Mouse (Mus musculus) regulatory T cell (primary cell): ENCODE data around the gene Actr3b.
"Not testable (repeated sequence)": the region's sequence is repeated elsewhere in the genome, so short reads cannot be mapped to it uniquely, and the experiment has no call there.

Source experiments
- in situ Hi-C: fragments of 300-600 bp; cut with MboI, MseI; formaldehyde crosslinking; loops from one replicate; pipeline ENCODE4 v1.15.1; 2025; ENCODE audit warnings: high pct_unique_total_duplicates

Actr3b gene

DNA sequence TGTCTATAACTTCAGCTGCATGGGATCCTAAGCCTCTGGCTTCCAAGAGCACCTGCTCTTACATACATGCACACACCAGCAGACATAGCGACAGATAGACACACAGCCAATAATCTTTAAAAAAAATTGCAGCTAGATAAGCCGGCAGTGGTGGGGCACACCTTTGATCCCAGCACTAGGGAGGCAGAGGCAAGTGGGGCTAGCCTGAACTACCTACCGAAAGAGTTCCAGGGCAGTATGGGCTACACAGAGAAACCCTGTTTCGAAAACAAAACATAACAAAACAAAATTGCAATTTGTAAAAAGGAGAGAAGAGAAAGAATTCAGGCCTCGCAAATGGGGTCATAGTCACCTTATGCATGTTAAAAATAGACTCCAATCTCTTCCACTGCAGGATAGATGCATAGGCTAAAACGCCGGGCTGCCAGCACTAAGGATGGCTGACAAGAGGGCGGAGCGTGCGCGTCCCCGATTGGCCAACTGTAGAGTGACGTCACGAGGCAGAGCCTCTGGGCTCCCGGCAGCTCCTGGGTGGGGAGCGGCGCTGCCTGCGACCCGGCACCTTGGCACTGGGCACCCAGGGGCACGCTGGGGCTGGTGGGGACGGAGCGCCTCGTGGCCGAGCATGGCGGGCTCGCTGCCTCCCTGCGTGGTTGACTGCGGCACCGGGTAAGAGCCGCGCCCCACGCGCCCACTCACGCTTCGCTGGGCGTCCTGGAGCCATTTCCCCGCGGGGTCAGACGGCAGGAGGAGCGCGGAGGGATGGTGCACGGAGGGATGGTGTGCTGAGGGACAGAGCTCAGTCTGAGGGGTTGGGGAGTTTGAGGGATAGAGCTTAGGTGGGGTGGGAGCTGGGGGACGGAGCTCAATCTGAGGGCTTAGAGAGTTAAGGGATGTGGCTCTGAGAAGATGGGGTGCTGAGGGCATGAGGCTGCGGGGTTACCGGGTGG, at the start of gene Actr3b:
TSS of gene Actr3b (plus strand) at position 538 of the 950 bp plus-strand sequence.
- in situ Hi-C loops, result no loop called here

DNA sequence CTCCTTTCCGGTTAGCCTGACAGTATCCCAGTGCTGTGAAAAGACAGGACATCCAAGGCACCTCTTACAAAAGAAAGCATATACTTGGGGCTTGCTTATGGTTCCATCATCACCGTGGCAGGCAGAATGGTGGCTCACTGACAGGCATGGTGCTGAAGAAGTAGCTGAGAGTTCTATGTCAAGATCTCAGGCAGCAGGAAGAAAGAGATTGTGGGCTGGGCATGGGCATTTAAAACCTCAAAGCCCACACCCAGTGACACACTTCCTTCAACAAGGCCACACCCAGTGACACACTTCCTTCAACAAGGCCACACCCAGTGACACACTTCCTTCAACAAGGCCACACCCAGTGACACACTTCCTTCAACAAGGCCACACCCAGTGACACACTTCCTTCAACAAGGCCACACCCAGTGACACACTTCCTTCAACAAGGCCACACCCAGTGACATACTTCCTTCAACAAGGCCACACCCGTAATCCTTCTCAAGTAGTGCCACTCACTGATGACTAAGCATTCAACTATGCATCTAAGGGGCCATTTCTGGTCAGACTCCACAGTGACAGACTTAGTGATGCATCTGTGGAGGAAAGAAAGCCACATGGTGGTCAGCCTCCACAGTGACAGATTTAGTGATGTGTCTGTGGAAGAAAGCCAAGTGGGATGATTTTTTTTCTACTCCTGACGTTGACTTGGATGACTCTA, 46.6 kb upstream of the Actr3b start:
- in situ Hi-C loops, result not testable (repeated sequence)

DNA sequence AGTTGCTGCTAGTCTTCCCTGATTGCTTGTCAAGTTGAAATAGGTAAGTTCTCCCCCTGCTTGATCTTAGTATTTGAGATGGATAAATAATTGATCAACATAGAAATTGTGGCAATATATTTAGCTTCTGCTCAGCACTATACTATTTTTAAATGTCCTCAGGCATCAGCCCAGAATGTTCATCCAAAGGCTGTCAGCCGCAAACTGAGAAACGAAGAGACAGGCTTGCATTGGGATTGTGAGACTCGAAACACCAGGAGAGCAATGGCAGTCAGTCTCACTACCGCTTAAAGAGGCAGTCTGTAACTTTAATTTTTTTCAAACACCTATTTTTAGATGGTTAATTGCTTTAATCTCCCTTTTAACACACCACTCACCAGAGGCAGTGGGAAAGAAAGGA, 40.4 kb upstream of the Actr3b start:
- in situ Hi-C loops, result no loop called here

DNA sequence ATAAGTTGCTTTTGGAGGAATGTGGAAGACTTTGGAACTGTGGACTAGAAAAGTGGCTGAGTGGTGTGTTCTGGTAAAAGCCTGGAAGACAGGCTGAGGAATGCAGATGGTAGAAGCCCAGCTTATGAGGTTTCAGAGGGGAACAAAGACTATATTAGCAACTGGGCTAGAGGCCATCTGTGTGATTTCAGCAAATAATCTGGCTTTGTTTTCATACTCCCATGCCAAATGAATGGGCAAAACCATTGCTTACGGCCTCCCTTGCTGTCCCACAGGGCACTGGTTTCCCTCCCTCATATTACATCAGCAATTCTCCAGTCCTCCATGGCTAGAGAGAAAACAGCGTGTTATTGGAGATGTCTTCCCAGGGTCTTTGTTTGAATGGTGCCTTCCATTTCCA, 36.8 kb upstream of the Actr3b start:
- in situ Hi-C loops, result no loop called here

DNA sequence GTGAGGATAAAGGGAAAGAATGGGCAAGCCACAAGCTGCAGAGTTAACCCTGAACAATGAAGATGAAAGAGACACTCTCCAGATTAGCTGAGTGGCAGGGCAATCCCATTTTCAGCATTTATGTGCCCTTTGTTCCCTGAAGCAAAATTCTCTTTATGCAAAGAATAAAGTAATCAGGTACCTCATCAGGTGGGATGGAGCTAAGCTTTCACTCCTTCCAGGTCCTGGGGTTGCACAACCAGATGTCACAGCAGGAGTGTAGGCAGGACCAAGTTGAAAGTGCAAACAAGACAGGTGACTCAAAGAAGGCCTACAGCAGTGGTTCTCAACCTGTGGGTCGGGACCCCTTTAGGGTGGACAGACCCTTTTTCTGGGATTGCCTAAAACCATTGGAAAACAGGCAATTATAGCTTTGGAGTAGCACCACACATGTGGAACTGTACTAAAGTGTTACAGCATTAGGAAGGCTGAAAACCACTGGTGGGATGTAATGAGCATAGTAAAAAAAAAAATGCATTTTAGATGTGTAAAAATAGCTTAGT, 35.6 kb upstream of the Actr3b start:
- in situ Hi-C loops, result no loop called here

DNA sequence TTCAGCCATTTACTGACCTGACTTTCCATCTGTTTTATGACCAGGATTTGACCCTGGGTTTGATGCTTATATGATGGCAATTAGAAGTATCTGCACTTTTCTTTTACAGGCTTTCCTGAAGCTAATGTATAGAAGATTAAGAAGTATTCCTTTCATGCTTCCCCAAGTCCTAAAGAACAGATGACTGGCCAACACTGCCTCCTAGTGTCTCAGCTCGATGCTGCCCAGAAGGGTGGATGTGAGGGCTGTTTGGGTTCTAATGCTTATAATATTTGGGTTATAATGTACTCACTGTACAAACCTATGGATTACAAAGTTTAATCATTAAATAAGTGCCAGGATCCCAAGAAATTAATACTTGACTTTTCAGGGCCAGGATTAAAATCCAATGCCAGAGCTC, 25.5 kb upstream of the Actr3b start:
- in situ Hi-C loops, result no loop called here

DNA sequence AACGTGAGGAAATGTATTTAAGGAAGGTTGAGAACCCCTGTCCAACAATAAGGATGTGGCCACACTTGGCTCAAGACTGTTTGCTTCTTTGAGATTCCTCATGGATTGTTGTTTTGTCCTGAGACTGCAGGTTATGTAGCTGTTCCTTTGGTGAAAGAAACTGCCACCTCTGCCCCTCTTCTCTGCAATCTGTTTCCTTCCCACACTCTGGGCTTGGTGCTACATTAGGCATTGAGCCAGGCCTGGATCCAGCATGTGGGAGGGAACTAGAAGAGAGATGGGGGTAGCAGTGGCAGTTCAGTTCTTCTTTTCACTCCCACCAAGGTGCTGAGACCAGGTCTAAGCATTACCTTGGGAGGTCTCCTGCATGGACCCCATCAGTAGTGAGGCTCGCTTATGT, 23.9 kb upstream of the Actr3b start:
- in situ Hi-C loops, result no loop called here

DNA sequence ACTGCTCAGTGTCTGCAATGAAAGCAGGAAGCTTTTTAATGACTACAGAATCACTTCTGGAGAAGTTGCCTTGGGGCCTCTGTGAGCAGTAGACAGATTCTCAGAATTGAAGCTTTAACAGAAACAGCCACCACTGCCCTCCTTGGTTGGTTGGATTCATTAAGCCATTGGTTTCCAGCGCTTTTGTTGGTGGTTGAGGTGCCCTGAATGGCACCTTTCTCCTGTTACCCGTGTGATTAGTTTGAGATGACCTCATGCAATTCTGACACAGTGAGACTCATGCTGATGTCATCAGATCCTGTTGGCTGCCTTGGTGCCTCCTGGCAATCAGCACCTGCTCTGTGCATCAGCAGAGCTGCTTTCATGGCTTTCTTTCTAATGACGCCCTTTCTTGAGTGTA, 21.3 kb upstream of the Actr3b start:
- in situ Hi-C loops, result no loop called here

DNA sequence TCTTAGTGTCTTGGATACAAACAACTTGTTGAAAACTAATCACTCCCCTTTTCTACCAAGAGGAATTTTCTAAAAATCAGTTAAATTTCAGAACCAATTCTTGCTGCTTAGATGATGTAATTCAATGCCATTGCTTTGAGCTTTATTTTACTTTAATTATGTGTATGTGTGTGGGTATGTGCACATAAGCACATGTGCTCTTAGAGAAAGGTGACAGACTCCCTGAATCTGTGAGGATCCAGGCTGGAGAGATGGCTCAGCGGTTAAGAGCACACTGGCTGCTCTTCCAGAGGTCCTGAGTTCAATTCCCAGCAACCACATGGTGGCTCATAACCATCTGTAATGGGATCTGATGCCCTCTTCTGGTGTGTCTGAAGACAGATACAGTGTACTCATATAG, 20.9 kb upstream of the Actr3b start:
- in situ Hi-C loops, result not testable (repeated sequence)

DNA sequence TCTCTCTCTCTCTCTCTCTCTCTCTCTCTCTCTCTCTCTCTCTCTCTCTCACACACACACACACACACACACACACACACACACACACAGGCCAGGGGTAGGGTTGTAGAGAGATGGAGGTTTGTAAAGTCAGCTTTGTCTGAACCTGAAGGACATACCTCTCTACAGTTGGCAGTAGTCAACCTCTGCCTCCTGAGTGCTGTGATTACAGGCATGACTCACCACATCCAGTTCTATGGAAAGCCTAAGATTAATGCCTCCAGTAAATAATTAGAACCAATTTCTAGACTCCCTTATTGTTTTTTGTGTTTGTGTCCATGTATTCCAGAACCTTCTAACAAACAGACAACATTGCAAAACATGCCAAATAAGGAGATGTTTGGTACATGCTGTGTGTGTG, 11.9 kb upstream of the Actr3b start:
- in situ Hi-C loops, result loop anchor here (10.0 kb wide), 1 partner anchor 723 kb away; no protein-coding TSS in a partner anchor

DNA sequence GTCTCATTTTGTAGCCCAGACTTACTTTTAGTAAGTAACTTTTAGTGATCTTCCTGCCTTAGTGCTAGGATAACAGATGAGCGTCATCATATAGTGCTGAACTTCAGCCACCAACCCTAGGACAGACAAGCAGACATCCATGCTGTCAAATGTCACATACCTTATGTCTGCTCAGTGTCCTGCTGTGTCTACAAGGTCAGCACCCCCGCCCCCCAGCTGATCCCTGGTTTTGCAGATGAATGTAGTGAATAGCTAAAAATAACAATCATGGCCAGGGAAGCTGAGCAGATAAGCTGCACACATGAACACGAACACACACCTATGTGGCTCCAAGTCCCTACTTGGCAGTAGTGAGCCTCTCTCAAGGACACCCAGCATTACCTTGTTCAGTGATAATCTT, 11.2 kb upstream of the Actr3b start:
- in situ Hi-C loops, result loop anchor here (10.0 kb wide), 1 partner anchor 724 kb away; no protein-coding TSS in a partner anchor

DNA sequence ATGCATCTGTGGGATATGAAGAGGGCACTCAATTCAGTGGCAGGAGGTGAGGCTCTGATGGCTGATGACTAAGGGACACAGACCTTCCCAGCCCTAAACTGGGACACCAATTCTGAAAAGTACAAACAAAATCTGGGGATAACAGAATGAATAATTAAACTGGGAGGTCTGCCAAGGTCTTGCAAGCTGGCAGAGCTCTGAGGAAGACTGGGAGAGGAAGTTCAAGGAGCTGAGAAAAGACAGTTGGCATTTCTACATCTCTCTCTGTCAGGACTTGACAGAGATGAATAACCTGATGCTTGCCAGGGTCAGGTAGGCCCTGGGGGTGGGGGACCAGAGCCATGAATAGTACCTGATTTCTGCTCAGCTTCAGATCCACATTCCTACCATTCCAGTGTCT, 8.2 kb upstream of the Actr3b start:
- in situ Hi-C loops, result no loop called here

DNA sequence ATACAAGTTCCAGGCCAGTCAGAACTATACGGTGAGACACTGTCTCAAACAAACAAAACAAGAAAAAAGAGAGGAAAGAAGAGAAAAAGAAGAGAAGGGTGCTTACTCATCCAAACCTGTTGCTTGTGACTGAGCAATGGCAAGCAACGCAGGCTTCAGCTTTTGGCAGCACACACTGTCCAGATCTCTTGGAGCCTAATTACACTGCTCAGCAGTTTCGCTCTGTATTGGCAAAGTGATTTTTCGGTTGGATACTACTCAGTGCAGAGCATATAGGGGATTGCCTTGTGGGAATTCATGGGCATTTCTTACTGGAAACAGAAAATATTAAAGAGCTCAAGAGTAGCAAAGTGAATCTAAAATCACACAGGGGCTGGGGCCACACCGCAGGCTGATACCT, 6.9 kb upstream of the Actr3b start:
- in situ Hi-C loops, result no loop called here

DNA sequence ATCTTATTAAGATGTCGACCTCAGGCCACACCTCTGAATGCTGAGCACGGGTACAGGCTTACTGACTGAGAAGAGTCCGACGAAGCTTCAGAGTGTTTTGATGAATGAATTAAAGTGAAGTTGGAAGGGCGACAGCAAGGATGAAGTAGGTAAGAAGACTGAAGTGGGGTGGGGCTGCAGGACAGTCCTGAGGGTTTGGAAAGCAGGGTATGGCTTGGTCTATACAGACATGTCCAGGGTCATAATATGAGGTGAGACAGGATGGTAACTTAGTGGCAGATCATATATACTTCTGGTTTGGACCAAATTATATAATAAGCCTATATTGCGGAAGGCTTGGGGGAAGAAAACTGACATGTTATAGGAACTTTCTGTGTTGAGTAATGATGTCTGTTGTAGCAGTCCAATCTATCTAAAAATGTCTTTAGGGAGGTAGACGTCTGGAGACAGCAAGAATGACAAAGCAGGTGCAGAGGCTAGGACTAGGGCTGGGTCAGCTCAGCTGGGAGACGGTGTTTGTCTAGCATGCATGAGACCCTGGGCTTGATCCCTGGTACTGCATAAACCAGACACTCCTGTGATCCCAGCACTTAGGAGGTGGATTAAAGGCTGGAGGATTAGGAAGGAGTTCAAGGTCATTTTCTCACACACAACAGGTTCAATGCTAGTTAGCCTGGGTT, 6.1 kb upstream of the Actr3b start:
- in situ Hi-C loops, result no loop called here

DNA sequence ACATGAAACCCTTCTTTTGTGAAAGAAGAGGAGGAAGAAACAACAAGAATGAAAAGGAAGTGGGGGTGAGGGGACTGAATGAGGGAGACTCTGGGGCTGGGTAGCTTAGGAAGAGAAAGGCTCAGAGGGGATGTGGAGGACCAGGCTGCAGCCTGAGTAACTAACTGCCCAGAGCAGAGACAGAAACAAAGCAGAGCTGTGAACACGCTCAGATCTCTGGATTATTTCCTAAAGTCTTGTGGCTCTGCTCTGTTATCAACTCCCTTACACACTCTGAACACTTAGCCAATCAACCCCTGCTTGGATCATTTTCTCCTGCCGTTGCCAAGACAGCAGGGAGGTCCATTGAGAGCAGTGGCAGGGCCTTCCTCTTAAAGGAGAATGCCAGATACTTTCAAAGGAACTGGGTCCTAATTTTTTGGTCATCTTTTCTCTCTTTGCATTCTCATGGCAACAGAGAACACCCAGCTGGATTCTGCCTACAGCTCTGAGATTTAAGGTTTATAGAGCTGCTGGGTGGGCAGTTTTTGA, 5.5 kb upstream of the Actr3b start:
- in situ Hi-C loops, result no loop called here

DNA sequence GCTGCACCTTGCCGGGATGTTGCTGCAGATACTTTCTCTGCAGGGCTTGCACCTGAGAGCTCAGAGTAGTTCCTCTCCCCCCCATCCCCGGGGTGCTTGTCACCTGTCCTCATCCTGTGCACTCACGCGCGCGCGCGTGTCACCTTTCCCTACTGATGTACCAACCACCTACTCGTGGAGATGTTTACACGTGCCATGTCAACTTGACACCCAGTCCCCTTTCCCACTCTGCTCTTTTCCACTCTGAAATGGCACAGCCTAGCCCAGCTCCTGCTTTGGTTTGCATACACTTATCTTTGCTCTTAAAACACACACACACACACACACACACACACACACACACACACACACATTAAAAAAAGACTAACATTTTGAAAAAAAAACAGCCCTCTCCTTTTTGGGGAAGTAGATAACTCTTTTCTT, 624 bp downstream of the Actr3b start:
- in situ Hi-C loops, result no loop called here

DNA sequence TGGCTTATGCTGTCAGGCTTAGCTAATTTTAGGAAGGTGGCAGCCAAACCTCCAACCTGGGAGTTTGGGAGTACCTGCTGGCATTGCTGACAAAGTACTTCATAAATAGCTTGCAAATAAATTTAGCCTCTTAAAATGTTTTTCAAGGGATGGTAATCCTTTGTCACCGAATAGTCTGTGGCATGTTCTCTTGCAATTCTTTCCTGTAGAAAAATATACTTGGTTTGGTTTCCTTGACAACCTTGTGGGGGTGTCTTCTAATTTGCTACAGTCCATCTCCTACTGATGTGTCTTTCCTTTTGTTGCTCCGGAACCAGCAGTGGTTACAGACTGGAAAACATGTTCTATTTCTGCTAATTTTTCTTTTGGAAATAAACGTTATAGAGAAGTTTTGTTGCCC, 1.1 kb downstream of the Actr3b start:
- in situ Hi-C loops, result no loop called here

DNA sequence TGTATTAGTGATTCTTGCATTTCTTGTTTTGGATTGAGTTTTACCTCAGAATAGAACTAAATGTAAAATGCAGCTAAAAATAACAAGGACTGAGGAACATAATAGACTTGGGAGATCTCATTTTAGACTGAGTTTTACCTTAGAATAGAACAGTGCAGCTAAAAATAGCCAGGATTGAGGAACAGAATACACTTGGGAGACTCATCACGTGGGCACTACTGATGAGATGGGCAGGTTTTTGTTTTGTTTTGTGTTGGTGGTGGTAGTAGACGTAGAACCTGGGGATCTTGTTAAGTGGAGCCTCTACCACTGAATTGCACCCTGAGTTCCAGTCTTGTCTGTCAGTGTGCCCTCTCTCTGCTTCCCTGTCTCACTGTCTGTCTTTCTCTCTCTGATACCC, 2.1 kb downstream of the Actr3b start:
- in situ Hi-C loops, result no loop called here

DNA sequence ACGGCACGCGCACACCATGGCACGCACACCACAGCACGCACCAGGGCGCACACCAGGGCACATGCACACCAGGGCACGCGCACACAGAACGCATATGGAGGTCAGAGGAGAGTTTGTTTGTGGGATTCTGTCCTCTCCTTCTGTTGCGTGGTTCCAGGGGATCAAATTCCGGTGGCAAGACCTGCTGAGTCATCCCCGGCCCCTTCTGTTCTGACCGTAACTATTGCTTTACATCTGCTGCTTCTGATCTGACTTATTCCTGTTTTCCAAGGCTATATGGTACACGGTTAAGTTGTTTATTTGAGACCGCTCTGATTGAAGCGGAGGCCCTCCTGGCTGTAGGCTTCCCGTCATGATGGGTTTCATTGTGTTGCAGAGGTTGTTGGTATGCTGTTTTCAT, 9.2 kb downstream of the Actr3b start:
- in situ Hi-C loops, result no loop called here

DNA sequence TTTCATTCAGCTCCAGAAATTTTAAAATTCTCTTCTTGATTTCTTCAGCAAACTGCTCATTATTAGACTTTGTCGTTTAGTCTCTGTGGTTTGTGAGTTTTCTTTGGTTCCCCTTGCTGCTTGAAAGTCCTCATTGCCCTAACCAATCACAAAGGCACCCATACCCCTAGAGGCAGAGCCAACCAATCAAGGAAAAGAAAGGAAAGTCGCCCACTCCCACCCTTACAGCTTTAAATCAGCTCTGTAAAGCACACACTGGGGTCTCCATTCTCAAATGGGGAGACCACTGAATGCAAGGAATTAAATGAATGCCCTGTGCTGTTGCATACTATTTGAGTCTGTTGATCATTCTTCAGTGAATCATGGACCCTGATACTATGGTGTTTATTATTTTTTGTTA, 9.6 kb downstream of the Actr3b start:
- in situ Hi-C loops, result no loop called here

DNA sequence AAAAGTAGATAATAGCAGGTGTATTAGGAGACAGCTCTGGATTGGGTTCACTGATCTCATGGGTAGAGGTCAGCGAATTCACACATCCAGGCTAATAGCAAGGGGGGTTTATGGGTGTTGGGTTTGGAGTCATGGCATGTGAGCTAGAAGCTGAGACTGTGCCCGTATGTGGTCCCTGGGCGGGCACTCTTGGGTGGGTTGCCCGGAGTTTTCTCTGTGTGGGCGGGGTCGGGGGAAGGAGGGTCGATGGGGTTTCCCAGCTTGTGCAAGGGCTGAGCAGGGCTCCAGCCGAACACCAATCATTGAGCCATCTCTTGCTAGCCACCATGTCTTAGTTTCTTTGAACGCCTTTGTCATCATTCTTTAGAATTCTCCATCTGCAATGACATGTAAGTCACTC, 12.7 kb downstream of the Actr3b start:
- in situ Hi-C loops, result no loop called here
